Mouse (Mus musculus): Measurements from ENCODE around the gene Cfhr2. TPM values are rescaled to one million over a fixed set of nuclear protein-coding genes. Genes with fewer than 3 reads are reported as not detected.
"Not testable (repeated sequence)": the region's sequence is repeated elsewhere in the genome, so short reads cannot be mapped to it uniquely, and the experiment has no call there.

The Cfhr2 gene
- not detected in 2 replicates for polyA plus RNA-seq (2015; fragmentation: Nextera tagmentation; extraction: Ambion mirVana)

GRCm38 (mm10) chr1:139858548-139858947 is at the start of gene Cfhr2:
Cfhr2 (minus strand) TSS chr1:139858702.
- no peak within 1 kb of the TSS for H3K4me2 ChIP-seq
- no peak within 1 kb of the TSS for H3K9ac ChIP-seq
- no peaks in the 10 kb centered on the region for H3K9me3 ChIP-seq
- 89% methylated on average over 1 of the region's 1 CpGs for WGBS
- no peak for ATAC-seq (ENCODE audit: low read depth)
- no peaks in the 10 kb centered on the region for H3K36me3 ChIP-seq
- no peaks in the 10 kb centered on the region for H3K4me1 ChIP-seq (replicated peaks)
- H3K27me3 ChIP-seq = no peaks in the 10 kb centered on the region
- no peak within 1 kb of the TSS for H3K27ac ChIP-seq (replicated peaks)
- no peak within 1 kb of the TSS for H3K4me3 ChIP-seq

GRCm38 (mm10) chr1:139863751-139864150 is 5.2 kb upstream of the Cfhr2 start:
- ATAC-seq (ENCODE audit: low read depth) = no peak
- H3K9ac ChIP-seq = no peak overlapping the region
- H3K27ac ChIP-seq (replicated peaks) = no peak overlapping the region
- no peak overlapping the region for H3K4me3 ChIP-seq
- no peaks in the 10 kb centered on the region for H3K36me3 ChIP-seq
- no peaks in the 10 kb centered on the region for H3K27me3 ChIP-seq
- no peaks in the 10 kb centered on the region for H3K4me1 ChIP-seq (replicated peaks)
- no peaks in the 10 kb centered on the region for H3K9me3 ChIP-seq
- H3K4me2 ChIP-seq = no peak overlapping the region

GRCm38 (mm10) chr1:139860176-139860575 is 1.7 kb upstream of the Cfhr2 start:
- H3K4me1 ChIP-seq (replicated peaks) = no peaks in the 10 kb centered on the region
- no peak for ATAC-seq (ENCODE audit: low read depth)
- H3K36me3 ChIP-seq = no peaks in the 10 kb centered on the region
- H3K9me3 ChIP-seq = no peaks in the 10 kb centered on the region
- no peak overlapping the region for H3K4me2 ChIP-seq
- no peak overlapping the region for H3K27ac ChIP-seq (replicated peaks)
- H3K27me3 ChIP-seq = no peaks in the 10 kb centered on the region
- no peak overlapping the region for H3K4me3 ChIP-seq
- no peak overlapping the region for H3K9ac ChIP-seq

GRCm38 (mm10) chr1:139839699-139840098 is 18.8 kb downstream of the Cfhr2 start:
- Histone ChIP-seq H3K4me3 (no peak overlapping the region), H3K27me3 (no peaks in the 10 kb centered on the region), H3K4me1 (replicated peaks) (no peaks in the 10 kb centered on the region), H3K9me3 (no peaks in the 10 kb centered on the region), H3K36me3 (no peaks in the 10 kb centered on the region), H3K9ac (no peak overlapping the region), H3K4me2 (no peak overlapping the region), H3K27ac (replicated peaks) (no peak overlapping the region)
- no peak for ATAC-seq (ENCODE audit: low read depth)
- 74% methylated on average over 7 of the region's 7 CpGs for WGBS

GRCm38 (mm10) chr1:139839290-139839689 is 19.2 kb downstream of the Cfhr2 start:
- ATAC-seq (ENCODE audit: low read depth) = no peak
- no peak overlapping the region for H3K9ac ChIP-seq
- no peaks in the 10 kb centered on the region for H3K4me1 ChIP-seq (replicated peaks)
- no peaks in the 10 kb centered on the region for H3K27me3 ChIP-seq
- WGBS = 69% methylated on average over 2 of the region's 2 CpGs
- H3K27ac ChIP-seq (replicated peaks) = no peak overlapping the region
- no peak overlapping the region for H3K4me2 ChIP-seq
- no peaks in the 10 kb centered on the region for H3K9me3 ChIP-seq
- no peak overlapping the region for H3K4me3 ChIP-seq
- H3K36me3 ChIP-seq = no peaks in the 10 kb centered on the region

- Histone ChIP-seq H3K9me3 (no peaks in the 10 kb centered on the region), H3K27ac (replicated peaks) (no peak overlapping the region), H3K36me3 (no peaks in the 10 kb centered on the region)
Measured at GRCm38 (mm10) chr1:139808594-139808993, 49.9 kb downstream of the Cfhr2 start.

GRCm38 (mm10) chr1:139781143-139781542 is 77.4 kb downstream of the Cfhr2 start, which contains the start of gene Gm4788:
Gm4788 (minus strand) TSS chr1:139781243.
- H3K36me3 ChIP-seq = no peaks in the 10 kb centered on the region
- no peak within 1 kb of the TSS for H3K4me2 ChIP-seq
- H3K27me3 ChIP-seq = no peaks in the 10 kb centered on the region
- H3K9me3 ChIP-seq = no peaks in the 10 kb centered on the region
- WGBS = 96% methylated on average over 1 of the region's 1 CpGs
- no peak for ATAC-seq (ENCODE audit: low read depth)
- no peaks in the 10 kb centered on the region for H3K4me1 ChIP-seq (replicated peaks)
- no peak within 1 kb of the TSS for H3K27ac ChIP-seq (replicated peaks)
- H3K4me3 ChIP-seq = no peak within 1 kb of the TSS
- H3K9ac ChIP-seq = no peak within 1 kb of the TSS

More at GRCm38 (mm10) chr1:139808594-139808993, 49.9 kb downstream of the Cfhr2 start:
- H3K4me2 ChIP-seq = no peak overlapping the region
- ATAC-seq (ENCODE audit: low read depth) = no peak
- H3K27me3 ChIP-seq = no peaks in the 10 kb centered on the region
- H3K9ac ChIP-seq = no peak overlapping the region
- no peaks in the 10 kb centered on the region for H3K4me1 ChIP-seq (replicated peaks)
- H3K4me3 ChIP-seq = no peak overlapping the region

GRCm38 (mm10) chr1:139769913-139770312 is 88.6 kb downstream of the Cfhr2 start:
- ATAC-seq (ENCODE audit: low read depth); H3K4me3 ChIP-seq; H3K9me3 ChIP-seq; H3K4me1 ChIP-seq (replicated peaks); H3K4me2 ChIP-seq; H3K9ac ChIP-seq; H3K27ac ChIP-seq (replicated peaks); H3K36me3 ChIP-seq; H3K27me3 ChIP-seq: not testable (repeated sequence)
- 92% methylated on average over 3 of the region's 3 CpGs for WGBS

Other genes with a start within 250 kb of the Cfhr2 start
- gene Gm4788, start 77.5 kb downstream of the Cfhr2 start, polyA plus RNA-seq (2015; fragmentation: Nextera tagmentation; extraction: Ambion mirVana) = not detected in 2 replicates

Data from neural tube, embryonic 13.5 days (tissue).